Mouse (Mus musculus) E14TG2a.4 (cell line): ENCODE data around the gene Tenm2.

Source experiments
- CTCF ChIP-seq: conservative IDR thresholded peaks from 2 replicates; pipeline ENCODE4 v1.5.1; 2014; ENCODE audit warnings: low read length
- NANOG ChIP-seq: IDR thresholded peaks from 2 replicates; pipeline ENCODE4 v1.6.1; 2014; ENCODE audit warnings: borderline replicate concordance, low read length, mixed read lengths

DNA sequence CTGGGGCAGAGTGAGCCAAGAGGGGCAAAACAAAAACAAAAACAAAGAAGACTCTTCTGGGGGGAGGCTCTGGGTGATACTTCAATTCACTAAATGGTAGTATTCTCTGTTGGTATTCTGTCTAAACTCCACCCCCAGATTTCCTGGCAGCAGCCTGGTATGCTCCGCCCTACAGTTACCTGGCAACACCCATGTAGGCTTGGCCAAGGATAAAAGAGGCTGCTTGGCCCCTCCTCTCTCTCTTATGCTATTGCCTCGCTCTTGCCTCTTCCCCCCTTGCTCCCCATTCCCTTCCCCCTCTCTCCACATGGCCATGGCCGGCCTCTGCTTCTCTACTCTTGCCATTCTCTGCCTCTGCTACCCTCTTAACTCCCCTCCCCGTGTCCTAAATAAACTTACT lies 687.6 kb downstream of the Tenm2 start:
- TF ChIP-seq CTCF (no peak), NANOG (no peak)
